Mouse (Mus musculus): ENCODE results near the gene Dse. TPM values are rescaled to one million over a fixed set of nuclear protein-coding genes. Genes with fewer than 3 reads are reported as not detected.

The Dse gene
- polyA plus RNA-seq, 1 experiment from 2014 or later = 6.9 TPM

Other genes starting within 250 kb of the Dse start
- gene Rwdd1, start 188.1 kb downstream of the Dse start, polyA plus RNA-seq (2015; fragmentation: Nextera tagmentation; extraction: Ambion mirVana) = 29.9 and 34.4 TPM in 2 replicates
- not detected in 2 replicates for gene Trappc3l, start 170.1 kb downstream of the Dse start, polyA plus RNA-seq (2015; fragmentation: Nextera tagmentation; extraction: Ambion mirVana)
- gene Calhm4, start 163.4 kb downstream of the Dse start, polyA plus RNA-seq (2015; fragmentation: Nextera tagmentation; extraction: Ambion mirVana) = not detected in 2 replicates
- gene Calhm5, start 111.2 kb downstream of the Dse start, polyA plus RNA-seq (2015; fragmentation: Nextera tagmentation; extraction: Ambion mirVana) = 0.02 and 0.05 TPM in 2 replicates
- gene Calhm6, start 79.7 kb downstream of the Dse start, polyA plus RNA-seq (2015; fragmentation: Nextera tagmentation; extraction: Ambion mirVana) = 1.8 and 2.4 TPM in 2 replicates
- 22.5 and 24.5 TPM in 2 replicates for gene Tspyl1, start 74.5 kb upstream of the Dse start, polyA plus RNA-seq (2015; fragmentation: Nextera tagmentation; extraction: Ambion mirVana)
- 0.39 and 0.71 TPM in 2 replicates for gene Tspyl4, start 89.7 kb upstream of the Dse start, polyA plus RNA-seq (2015; fragmentation: Nextera tagmentation; extraction: Ambion mirVana)
- 0.02 and 0.05 TPM in 2 replicates for gene Col10a1, start 182.3 kb upstream of the Dse start, polyA plus RNA-seq (2015; fragmentation: Nextera tagmentation; extraction: Ambion mirVana)
- 6.2 and 7.2 TPM in 2 replicates for gene Nt5dc1, start 210.8 kb upstream of the Dse start, polyA plus RNA-seq (2015; fragmentation: Nextera tagmentation; extraction: Ambion mirVana)

Measured in liver, embryonic 16.5 days (tissue).